Mouse (Mus musculus) midbrain, embryonic 15.5 days (tissue): ENCODE data around the gene Cacna1a. TPM values are rescaled to one million over a fixed set of nuclear protein-coding genes. Genes with fewer than 3 reads are reported as not detected.
A peak's percentile ranks its signal among the peaks of the same experiment; 100 is the strongest.

ENCODE experiments used
- ATAC-seq: fragments of 200-750 bp; cut with Nextera tagmentation; replicated peaks from 2 replicates; pipeline ENCODE4 v1.8.0; 2017; ENCODE audit warnings: moderate TSS enrichment
- H3K27ac ChIP-seq: fragments of 300-500 bp; sonication (generic); 2 replicates; pipeline ENCODE4 v1.5.1; 2015; ENCODE audit warnings: mild to moderate bottlenecking, inconsistent platforms
- H3K27me3 ChIP-seq: fragments of 300-500 bp; sonication (generic); replicated peaks from 2 replicates; pipeline ENCODE4 v1.6.1; 2015; ENCODE audit warnings: inconsistent platforms
- H3K36me3 ChIP-seq: fragments of 300-500 bp; sonication (generic); replicated peaks from 2 replicates; pipeline ENCODE4 v1.6.1; 2015; ENCODE audit warnings: inconsistent platforms
- H3K4me1 ChIP-seq: fragments of 300-500 bp; sonication (generic); 2 replicates; pipeline ENCODE4 v1.6.1; 2015; ENCODE audit warnings: inconsistent platforms
- H3K4me2 ChIP-seq: fragments of 300-500 bp; sonication (generic); 2 replicates; pipeline ENCODE4 v1.6.1; 2015; ENCODE audit warnings: inconsistent platforms, mild to moderate bottlenecking, moderate library complexity
- H3K4me3 ChIP-seq: fragments of 300-500 bp; sonication (generic); 2 replicates; pipeline ENCODE4 v1.5.1; 2015; ENCODE audit warnings: mild to moderate bottlenecking, inconsistent platforms
- H3K9ac ChIP-seq: fragments of 300-500 bp; sonication (generic); 2 replicates; pipeline ENCODE4 v1.6.1; 2015; ENCODE audit warnings: mild to moderate bottlenecking, inconsistent platforms
- H3K9me3 ChIP-seq: fragments of 300-500 bp; sonication (generic); 2 replicates; pipeline ENCODE4 v1.6.1; 2016; ENCODE audit warnings: inconsistent platforms
- WGBS: fragments of 180-500 bp; shearing (Covaris S2); methylation state at CpG from one replicate; pipeline ENCODE4 v1.1.7; 2015; ENCODE audit warnings: mixed read lengths; 5-methylcytosine and 5-hydroxymethylcytosine counted together
- polyA plus RNA-seq: library from polyadenylated mRNA; unstranded; fragments of >200 nt; fragmentation: Nextera tagmentation; extraction: Ambion mirVana; gene quantifications from 2 replicates; pipeline ENCODE4 v1.2.1, GENCODE M21; 2015

The Cacna1a gene
- polyA plus RNA-seq, 1 experiment from 2014 or later, result 24.8 TPM

DNA sequence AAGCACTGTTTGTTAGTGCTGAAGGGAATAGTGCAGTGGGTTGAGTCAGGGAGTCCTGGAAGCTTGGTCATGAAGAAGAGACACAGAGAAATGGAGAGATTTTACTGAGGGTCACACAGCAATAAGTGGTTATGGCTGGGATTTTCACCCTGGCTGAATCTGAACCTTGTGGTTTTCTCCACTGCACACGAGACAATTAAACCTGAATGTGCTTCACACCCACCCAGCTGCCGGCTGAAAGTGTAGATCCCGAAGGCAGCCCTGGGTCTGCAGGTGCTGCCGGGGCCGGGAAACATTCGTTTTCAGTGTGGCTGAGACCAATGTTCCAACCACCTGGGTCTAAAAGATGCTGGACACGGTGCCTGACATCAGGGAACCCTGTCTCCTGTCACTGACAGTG is 167.0 kb downstream of the Cacna1a start:
- Histone ChIP-seq H3K4me1 (peaks cover 4% of the 10 kb centered on the region; the same call in 1 of the 2 replicates), H3K9me3 (no peaks in the 10 kb centered on the region), H3K4me2 (no peak overlapping the region), H3K27me3 (peaks cover 38% of the 10 kb centered on the region), H3K4me3 (no peak overlapping the region), H3K36me3 (peaks cover 3% of the 10 kb centered on the region), H3K9ac (no peak overlapping the region), H3K27ac (0 out of 2 replicates have a peak overlapping the region, but pooled peaks have one; percentile 64)
- 73% methylated on average over 7 of the region's 7 CpGs for WGBS
- ATAC-seq, result no peak

DNA sequence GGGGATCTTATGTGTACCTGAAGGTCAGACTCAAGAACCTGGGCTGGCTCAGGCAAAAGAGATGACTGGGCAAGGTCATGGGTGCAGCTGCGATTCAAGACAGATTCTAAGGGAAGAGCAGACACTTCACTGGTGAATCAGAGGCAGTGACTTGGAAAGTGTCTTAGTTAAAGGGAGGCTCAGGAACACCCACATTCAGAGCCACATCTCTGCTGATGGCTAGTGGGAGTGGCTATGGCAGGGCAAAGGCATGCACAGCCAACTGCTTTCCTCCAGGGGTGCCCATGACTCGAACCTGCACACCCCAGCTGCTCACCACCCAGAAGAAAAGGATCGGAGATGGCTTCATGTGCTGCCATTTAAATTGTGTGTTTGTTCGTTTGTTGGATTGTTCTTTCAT is 169.7 kb downstream of the Cacna1a start:
- H3K36me3 ChIP-seq, result no peaks in the 10 kb centered on the region
- no peak overlapping the region for H3K4me3 ChIP-seq
- no peak overlapping the region for H3K4me2 ChIP-seq
- WGBS, result 78% methylated on average over 4 of the region's 4 CpGs
- peaks cover 4% of the 10 kb centered on the region; the same call in 1 of the 2 replicates for H3K4me1 ChIP-seq
- no peaks in the 10 kb centered on the region for H3K9me3 ChIP-seq
- peaks cover 38% of the 10 kb centered on the region for H3K27me3 ChIP-seq
- H3K9ac ChIP-seq, result no peak overlapping the region
- no peak overlapping the region for H3K27ac ChIP-seq
- no peak for ATAC-seq

DNA sequence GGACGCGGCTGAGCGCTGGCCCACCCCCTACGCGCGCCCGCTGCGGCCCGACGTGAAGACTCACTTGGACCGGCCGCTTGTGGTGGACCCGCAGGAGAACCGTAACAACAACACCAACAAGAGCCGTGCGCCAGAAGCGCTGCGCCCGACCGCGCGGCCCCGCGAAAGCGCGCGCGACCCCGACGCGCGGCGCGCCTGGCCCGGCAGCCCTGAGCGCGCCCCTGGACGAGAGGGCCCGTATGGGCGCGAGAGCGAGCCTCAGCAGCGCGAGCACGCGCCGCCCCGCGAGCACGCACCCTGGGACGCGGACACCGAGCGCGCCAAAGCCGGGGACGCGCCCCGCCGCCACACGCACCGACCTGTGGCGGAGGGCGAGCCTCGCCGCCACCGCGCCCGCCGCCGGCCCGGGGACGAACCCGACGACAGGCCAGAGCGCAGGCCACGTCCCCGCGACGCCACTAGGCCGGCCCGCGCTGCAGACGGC is 170.9 kb downstream of the Cacna1a start:
- no peak overlapping the region for H3K9ac ChIP-seq
- H3K4me1 ChIP-seq, result peaks cover 10% of the 10 kb centered on the region
- H3K4me3 ChIP-seq, result peak overlapping the region; percentile 30
- 0 out of 2 replicates have a peak, but pooled peaks have one; percentile 15 for ATAC-seq
- peak overlapping the region; percentile 44 for H3K4me2 ChIP-seq
- H3K9me3 ChIP-seq, result no peaks in the 10 kb centered on the region
- no peaks in the 10 kb centered on the region for H3K36me3 ChIP-seq
- under 1% methylated on average over 81 of the region's 84 CpGs for WGBS
- peaks cover 38% of the 10 kb centered on the region for H3K27me3 ChIP-seq
- no peak overlapping the region for H3K27ac ChIP-seq

DNA sequence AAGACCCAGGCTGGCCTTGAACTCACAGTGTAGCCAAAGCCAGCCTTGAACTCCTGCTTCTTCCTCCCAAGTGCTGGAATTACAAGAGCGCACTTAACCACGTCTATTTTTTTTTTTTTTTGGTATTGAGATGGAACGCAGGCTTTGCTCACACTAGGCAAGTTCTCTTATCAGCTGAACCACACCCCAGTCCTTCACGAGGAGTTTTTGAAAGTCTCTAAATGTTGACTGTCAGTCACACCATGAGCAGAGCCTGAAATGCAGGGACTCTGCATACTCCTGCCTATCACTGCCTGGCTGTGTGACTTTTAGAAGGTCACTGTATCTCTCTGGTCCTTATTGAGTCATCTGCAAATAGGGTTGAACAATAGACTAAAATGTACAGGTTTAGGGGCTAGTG is 173.5 kb downstream of the Cacna1a start:
- H3K27ac ChIP-seq, result no peak overlapping the region
- no peak overlapping the region for H3K4me3 ChIP-seq
- 85% methylated on average over 4 of the region's 4 CpGs for WGBS
- no peak overlapping the region for H3K4me2 ChIP-seq
- peaks cover 13% of the 10 kb centered on the region for H3K4me1 ChIP-seq
- H3K9me3 ChIP-seq, result no peaks in the 10 kb centered on the region
- no peak overlapping the region for H3K9ac ChIP-seq
- H3K27me3 ChIP-seq, result peaks cover 35% of the 10 kb centered on the region
- no peaks in the 10 kb centered on the region for H3K36me3 ChIP-seq
- no peak for ATAC-seq

DNA sequence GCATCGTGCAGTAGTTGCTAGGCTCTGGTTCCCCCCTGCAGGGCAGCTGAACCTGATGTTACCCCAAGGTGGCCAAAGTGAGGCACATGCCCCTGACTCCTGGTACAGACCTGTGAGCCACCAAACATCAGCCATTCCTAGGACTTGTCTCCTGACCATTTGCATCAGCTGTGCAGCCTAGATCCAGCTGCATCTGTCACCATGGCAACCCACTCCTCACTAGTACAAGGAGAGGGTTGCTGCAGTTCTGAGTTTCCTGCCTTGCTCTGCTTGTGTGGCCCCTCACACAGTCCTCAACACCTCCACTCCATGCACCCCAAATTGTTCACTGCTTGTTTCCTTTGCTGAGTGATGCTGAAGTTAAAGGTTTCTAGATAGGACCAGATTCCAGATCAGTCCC is 175.8 kb downstream of the Cacna1a start:
- peaks cover 12% of the 10 kb centered on the region for H3K27me3 ChIP-seq
- H3K4me3 ChIP-seq, result no peak overlapping the region
- 59% methylated on average over 1 of the region's 1 CpGs for WGBS
- 0 out of 2 replicates have a peak overlapping the region, but pooled peaks have one; percentile 34 for H3K27ac ChIP-seq
- no peaks in the 10 kb centered on the region for H3K9me3 ChIP-seq
- H3K9ac ChIP-seq, result no peak overlapping the region
- H3K36me3 ChIP-seq, result no peaks in the 10 kb centered on the region
- H3K4me2 ChIP-seq, result no peak overlapping the region
- H3K4me1 ChIP-seq, result peaks cover 11% of the 10 kb centered on the region
- ATAC-seq, result peak; percentile 77

DNA sequence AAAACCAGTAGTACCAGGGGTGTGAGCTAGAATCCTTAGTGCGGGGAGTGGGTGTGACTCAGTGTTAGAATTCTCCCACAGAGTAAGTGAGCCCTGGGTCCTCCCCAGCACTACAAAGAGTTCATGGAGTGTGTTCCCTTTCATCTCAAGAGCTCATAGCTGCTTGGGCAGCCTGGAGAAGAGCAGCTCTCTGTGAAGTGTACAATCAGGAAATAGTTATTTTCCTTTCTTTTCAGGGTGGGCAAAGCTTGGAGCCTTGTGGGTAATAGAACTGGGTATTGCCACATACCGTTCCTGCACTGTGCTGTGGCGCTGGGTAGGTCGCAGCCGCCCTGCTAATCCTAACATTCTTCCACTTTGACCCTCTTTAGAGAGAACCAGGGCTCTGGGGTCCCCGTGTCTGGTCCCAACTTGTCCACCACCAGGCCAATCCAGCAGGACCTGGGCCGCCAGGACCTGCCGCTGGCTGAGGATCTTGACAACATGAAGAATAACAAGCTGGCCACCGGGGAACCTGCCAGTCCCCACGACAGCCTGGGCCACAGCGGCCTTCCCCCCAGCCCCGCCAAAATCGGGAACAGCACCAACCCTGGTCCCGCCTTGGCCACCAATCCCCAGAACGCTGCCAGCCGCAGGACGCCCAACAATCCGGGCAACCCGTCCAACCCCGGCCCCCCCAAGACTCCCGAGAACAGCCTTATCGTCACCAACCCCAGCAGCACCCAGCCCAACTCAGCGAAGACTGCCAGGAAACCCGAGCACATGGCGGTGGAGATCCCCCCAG is 177.5 kb downstream of the Cacna1a start:
- Histone ChIP-seq H3K27ac (no peak overlapping the region), H3K4me3 (no peak overlapping the region), H3K4me1 (peaks cover 9% of the 10 kb centered on the region), H3K4me2 (no peak overlapping the region), H3K9me3 (no peaks in the 10 kb centered on the region), H3K27me3 (no peaks in the 10 kb centered on the region), H3K9ac (no peak overlapping the region), H3K36me3 (no peaks in the 10 kb centered on the region)
- ATAC-seq, result no peak
- 83% methylated on average over 25 of the region's 25 CpGs for WGBS

DNA sequence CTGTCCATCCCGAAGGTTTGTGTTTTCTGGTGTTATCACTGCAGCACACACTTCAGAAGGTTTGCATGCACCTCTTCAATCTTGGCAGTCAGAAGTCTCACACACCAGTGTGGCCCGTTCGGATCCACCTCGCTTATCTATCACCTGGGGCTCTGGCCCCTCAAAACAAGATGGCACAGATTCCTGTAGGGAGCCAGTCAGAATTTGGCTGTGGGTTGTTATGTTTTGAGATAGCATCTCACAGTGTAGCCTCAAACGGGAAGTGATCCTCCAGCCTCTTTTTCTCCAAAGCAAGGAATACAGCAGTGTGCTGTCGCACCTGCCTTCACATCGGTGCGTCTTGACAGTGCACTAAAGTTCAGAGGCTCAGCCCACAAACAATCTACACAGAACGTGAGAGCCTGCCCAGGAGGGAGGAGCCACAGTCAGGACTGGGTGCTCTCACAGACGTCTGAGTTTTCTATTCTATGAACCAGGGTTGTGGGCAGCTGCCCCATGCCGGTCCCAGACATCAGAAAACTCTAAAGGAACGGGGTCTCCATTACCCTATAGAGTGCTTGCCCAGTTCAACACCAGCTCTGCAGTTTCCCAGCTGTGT is 178.7 kb downstream of the Cacna1a start:
- no peaks in the 10 kb centered on the region; the same call in 1 of the 2 replicates for H3K36me3 ChIP-seq
- 87% methylated on average over 12 of the region's 12 CpGs for WGBS
- H3K4me2 ChIP-seq, result no peak overlapping the region
- no peak overlapping the region for H3K4me3 ChIP-seq
- ATAC-seq, result no peak
- H3K9ac ChIP-seq, result no peak overlapping the region
- H3K27ac ChIP-seq, result no peak overlapping the region
- no peaks in the 10 kb centered on the region for H3K9me3 ChIP-seq
- H3K27me3 ChIP-seq, result no peaks in the 10 kb centered on the region
- peaks cover 9% of the 10 kb centered on the region for H3K4me1 ChIP-seq

DNA sequence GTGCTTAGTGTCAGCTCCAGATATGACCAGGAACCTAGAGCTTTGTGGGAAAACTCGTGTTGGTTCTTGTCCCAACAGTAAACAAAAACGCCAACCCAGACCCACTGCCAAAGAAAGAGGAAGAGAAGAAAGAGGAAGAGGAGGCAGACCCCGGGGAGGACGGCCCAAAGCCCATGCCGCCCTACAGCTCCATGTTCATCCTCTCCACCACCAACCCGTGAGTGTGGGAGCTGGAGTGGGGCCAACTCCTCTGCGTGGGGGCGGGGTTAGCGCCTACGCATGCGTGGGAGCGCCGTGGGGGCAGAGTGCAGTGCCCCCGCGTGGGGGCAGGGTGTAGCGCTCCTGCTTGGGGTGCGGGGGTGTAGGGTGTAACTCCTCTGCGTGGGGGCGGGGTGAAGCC is 179.3 kb downstream of the Cacna1a start:
- H3K27me3 ChIP-seq, result no peaks in the 10 kb centered on the region
- no peak for ATAC-seq
- peaks cover 1% of the 10 kb centered on the region; the same call in 1 of the 2 replicates for H3K36me3 ChIP-seq
- H3K9ac ChIP-seq, result no peak overlapping the region
- H3K27ac ChIP-seq, result no peak overlapping the region
- H3K4me1 ChIP-seq, result peaks cover 9% of the 10 kb centered on the region
- H3K4me2 ChIP-seq, result no peak overlapping the region
- 80% methylated on average over 19 of the region's 19 CpGs for WGBS
- H3K4me3 ChIP-seq, result no peak overlapping the region
- H3K9me3 ChIP-seq, result no peaks in the 10 kb centered on the region

DNA sequence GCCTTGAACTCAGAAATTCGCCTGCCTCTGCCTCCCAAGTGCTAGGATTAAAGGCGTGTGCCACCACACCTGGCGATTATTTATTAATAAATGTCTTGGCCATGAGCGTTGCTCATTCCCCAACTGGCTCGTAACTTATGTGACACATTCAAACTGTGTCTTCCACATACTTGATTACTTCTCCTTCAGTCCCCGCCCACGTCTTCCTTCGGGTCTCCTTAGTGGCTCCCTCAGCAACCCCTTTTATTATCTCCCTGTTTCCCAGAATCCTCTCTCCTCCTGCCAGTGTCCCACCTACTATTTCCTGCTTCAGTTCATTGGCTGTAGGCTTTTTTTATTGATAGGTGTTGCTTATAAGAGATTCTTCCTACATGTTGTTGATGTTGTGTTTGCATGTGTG is 180.5 kb downstream of the Cacna1a start:
- H3K27me3 ChIP-seq, result no peaks in the 10 kb centered on the region
- peaks cover 8% of the 10 kb centered on the region for H3K4me1 ChIP-seq
- no peak overlapping the region for H3K4me3 ChIP-seq
- no peak overlapping the region for H3K27ac ChIP-seq
- no peak overlapping the region for H3K4me2 ChIP-seq
- H3K9ac ChIP-seq, result no peak overlapping the region
- WGBS, result 89% methylated on average over 8 of the region's 8 CpGs
- ATAC-seq, result no peak
- no peaks in the 10 kb centered on the region for H3K9me3 ChIP-seq
- peaks cover 3% of the 10 kb centered on the region; the same call in 1 of the 2 replicates for H3K36me3 ChIP-seq

DNA sequence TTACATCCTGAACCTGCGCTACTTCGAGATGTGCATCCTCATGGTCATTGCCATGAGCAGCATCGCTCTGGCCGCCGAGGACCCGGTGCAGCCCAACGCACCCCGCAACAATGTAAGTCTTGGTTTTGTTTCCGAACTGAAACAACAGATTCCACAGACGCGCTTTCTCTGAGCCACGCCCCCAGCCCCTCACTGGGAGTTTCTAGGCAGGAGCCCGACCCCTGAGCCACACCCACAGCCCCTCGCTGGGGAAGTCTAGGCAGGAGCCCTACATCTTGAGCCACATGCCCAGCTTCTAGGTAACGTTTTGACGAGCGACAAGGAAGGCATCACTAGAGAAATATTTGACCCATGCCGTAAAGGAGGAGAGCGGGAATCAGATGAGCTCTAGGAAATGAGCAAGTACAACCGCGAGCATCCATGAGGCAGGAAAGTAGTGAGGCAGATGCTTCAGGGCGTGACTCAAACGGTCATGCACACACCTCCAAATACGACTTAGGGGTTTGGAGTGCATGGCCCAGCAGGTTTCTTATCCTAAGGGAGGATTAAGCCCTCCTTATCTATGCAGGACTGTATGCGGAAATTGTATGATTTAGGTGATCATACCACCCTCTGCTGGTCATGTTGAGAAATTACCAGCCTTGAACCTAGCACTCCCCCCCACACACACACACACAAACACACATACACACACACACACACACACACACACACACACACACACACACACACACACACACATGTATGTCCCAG is 181.9 kb downstream of the Cacna1a start:
- no peak overlapping the region for H3K4me3 ChIP-seq
- H3K27ac ChIP-seq, result no peak overlapping the region
- H3K9ac ChIP-seq, result no peak overlapping the region
- H3K36me3 ChIP-seq, result peaks cover 3% of the 10 kb centered on the region; the same call in 1 of the 2 replicates
- H3K27me3 ChIP-seq, result no peaks in the 10 kb centered on the region
- no peaks in the 10 kb centered on the region for H3K4me1 ChIP-seq
- 51% methylated on average over 25 of the region's 25 CpGs for WGBS
- H3K9me3 ChIP-seq, result no peaks in the 10 kb centered on the region
- H3K4me2 ChIP-seq, result no peak overlapping the region
- 0 out of 2 replicates have a peak, but pooled peaks have one; percentile 51 for ATAC-seq

DNA sequence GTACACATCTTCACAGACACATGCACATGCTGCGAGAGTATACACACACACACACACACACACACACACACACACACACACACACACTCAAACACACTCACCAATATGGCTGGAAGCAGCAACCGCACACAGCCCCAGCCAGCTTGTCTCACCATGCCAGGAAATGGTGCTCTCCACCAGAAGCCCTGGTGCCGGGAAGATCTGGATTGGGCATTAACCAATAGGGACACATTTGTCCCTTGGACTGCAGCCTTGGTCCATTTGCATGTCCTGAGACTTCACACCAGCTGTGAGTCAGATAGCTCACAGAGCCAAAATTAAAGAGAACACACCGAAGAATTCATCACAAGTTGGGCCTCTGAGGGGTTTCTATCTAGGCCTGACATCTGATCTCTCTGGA is 189.2 kb downstream of the Cacna1a start:
- Histone ChIP-seq H3K36me3 (peaks cover 2% of the 10 kb centered on the region; the same call in 1 of the 2 replicates), H3K27ac (no peak overlapping the region), H3K27me3 (no peaks in the 10 kb centered on the region), H3K4me2 (no peak overlapping the region), H3K4me3 (no peak overlapping the region), H3K9me3 (no peaks in the 10 kb centered on the region), H3K9ac (no peak overlapping the region), H3K4me1 (no peaks in the 10 kb centered on the region)
- ATAC-seq, result no peak
- WGBS, result 86% methylated on average over 4 of the region's 4 CpGs

DNA sequence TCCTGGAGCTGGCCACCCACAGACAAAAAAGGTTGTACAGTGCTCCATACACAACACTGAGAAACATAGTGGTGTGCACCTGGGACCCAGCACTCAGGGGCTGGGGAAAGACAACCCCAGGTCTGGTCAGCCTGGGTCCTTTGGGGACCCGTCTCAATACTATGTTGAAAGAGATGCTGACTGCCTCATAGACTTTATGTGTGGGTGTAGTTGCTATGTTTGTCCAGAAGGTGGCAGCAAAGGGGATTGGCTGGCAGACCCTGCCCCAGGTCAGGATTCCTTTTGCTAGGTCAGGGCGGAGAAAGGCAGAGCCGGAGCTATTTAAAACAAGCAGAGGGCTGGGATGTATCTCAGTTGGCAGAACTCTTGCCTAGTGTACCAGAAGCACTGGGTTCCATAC is 191.4 kb downstream of the Cacna1a start:
- no peak overlapping the region for H3K9ac ChIP-seq
- 21% methylated on average over 3 of the region's 3 CpGs for WGBS
- no peak overlapping the region for H3K4me3 ChIP-seq
- no peaks in the 10 kb centered on the region for H3K27me3 ChIP-seq
- no peak overlapping the region for H3K4me2 ChIP-seq
- H3K9me3 ChIP-seq, result no peaks in the 10 kb centered on the region
- peaks cover 3% of the 10 kb centered on the region; the same call in 1 of the 2 replicates for H3K36me3 ChIP-seq
- H3K27ac ChIP-seq, result no peak overlapping the region
- no peaks in the 10 kb centered on the region for H3K4me1 ChIP-seq
- ATAC-seq, result peak; percentile 48; the same call in 1 of the 2 replicates
